Mouse (Mus musculus): Measurements from ENCODE around the gene Zfp366. TPM values are rescaled to one million over a fixed set of nuclear protein-coding genes. Genes with fewer than 3 reads are reported as not detected.

Zfp366 gene
- polyA plus RNA-seq, 1 experiment from 2014 or later, result 0.43 TPM

- no peak overlapping the region for H3K4me3 ChIP-seq (ENCODE audit: low read depth, low read length)
- no peak overlapping the region for H3K27ac ChIP-seq (ENCODE audit: low read depth, low read length)
- no peaks in the 10 kb centered on the region for H3K9me3 ChIP-seq (replicated peaks; ENCODE audit: control insufficient read depth, low read length)
- 95% methylated on average over 35 of the region's 35 CpGs for WGBS
- no peaks in the 10 kb centered on the region for H3K36me3 ChIP-seq (ENCODE audit: control insufficient read depth, insufficient read depth, low read length)
- no peak overlapping the region for H3K4me2 ChIP-seq (ENCODE audit: low read length)
- H3K4me1 ChIP-seq (ENCODE audit: control insufficient read depth, insufficient read depth, low read length), result no peaks in the 10 kb centered on the region
- H3K9ac ChIP-seq (ENCODE audit: low read length), result no peak overlapping the region
- DNase-seq (ENCODE audit: low spot score) (no peak), ATAC-seq (no peak)
- no peaks in the 10 kb centered on the region for H3K27me3 ChIP-seq (replicated peaks; ENCODE audit: control insufficient read depth, insufficient read depth, low read length)
Measured at GRCm38 (mm10) chr13:99228821-99229570, 44.4 kb downstream of the Zfp366 start.

DNA sequence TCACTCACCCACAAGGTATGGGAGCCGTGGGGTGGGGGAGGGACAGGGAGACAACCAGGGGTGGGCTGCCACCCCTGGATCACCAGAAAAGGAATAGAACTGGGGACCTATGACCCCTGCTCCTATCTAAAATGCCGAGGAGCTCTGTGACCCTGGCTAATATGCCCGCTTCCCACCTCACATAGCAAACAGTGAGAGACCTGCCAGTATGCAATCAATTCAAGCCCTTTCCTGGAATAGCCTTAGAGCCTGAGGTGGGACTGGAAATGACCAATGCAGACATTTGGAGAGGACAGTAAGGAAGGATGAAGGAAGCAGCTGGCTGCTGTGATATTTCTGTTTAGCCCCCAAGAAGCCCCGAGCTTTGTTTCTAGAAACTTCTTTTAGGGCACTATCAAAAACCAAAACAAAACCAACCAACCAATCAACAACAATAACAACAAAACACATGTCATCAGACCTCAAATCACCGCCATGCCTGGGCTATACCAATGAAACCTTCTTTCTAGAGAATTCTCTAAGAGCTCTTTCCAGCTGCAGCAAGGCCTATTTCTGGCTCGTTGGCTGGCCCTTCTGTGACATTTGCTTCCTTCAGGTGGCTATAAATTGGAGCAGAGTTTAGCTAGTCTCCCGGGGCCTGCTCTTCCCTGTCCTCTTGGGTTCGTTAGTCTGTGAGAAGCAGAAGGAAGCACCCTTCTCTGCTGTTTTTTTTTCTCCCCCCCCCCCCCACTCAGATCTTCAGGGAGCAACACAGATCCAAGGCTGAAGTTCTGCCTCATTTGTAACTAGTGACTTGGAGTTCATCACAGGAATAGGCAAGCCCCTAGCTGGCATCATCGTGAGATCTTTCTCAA lies 45.2 kb downstream of the Zfp366 start:
- Histone ChIP-seq H3K36me3 (ENCODE audit: control insufficient read depth, insufficient read depth, low read length) (no peaks in the 10 kb centered on the region), H3K9me3 (replicated peaks; ENCODE audit: control insufficient read depth, low read length) (no peaks in the 10 kb centered on the region), H3K4me1 (ENCODE audit: control insufficient read depth, insufficient read depth, low read length) (no peaks in the 10 kb centered on the region), H3K9ac (ENCODE audit: low read length) (no peak overlapping the region), H3K27me3 (replicated peaks; ENCODE audit: control insufficient read depth, insufficient read depth, low read length) (no peaks in the 10 kb centered on the region), H3K4me3 (ENCODE audit: low read depth, low read length) (no peak overlapping the region), H3K4me2 (ENCODE audit: low read length) (no peak overlapping the region), H3K27ac (ENCODE audit: low read depth, low read length) (no peak overlapping the region)
- no peak for ATAC-seq
- no peak for DNase-seq (ENCODE audit: low spot score)
- 80% methylated on average over 9 of the region's 9 CpGs for WGBS

- Histone ChIP-seq H3K4me3 (ENCODE audit: low read depth, low read length) (no peak overlapping the region), H3K4me1 (ENCODE audit: control insufficient read depth, insufficient read depth, low read length) (no peaks in the 10 kb centered on the region), H3K36me3 (ENCODE audit: control insufficient read depth, insufficient read depth, low read length) (no peaks in the 10 kb centered on the region), H3K4me2 (ENCODE audit: low read length) (no peak overlapping the region), H3K9ac (ENCODE audit: low read length) (no peak overlapping the region), H3K27ac (ENCODE audit: low read depth, low read length) (no peak overlapping the region), H3K27me3 (replicated peaks; ENCODE audit: control insufficient read depth, insufficient read depth, low read length) (no peaks in the 10 kb centered on the region), H3K9me3 (replicated peaks; ENCODE audit: control insufficient read depth, low read length) (no peaks in the 10 kb centered on the region)
- ATAC-seq (no peak), DNase-seq (ENCODE audit: low spot score) (no peak)
- WGBS, result 46% methylated on average over 3 of the region's 3 CpGs
Measured at GRCm38 (mm10) chr13:99230495-99230868, 45.9 kb downstream of the Zfp366 start.

GRCm38 (mm10) chr13:99233333-99233732 lies 48.7 kb downstream of the Zfp366 start:
- DNase-seq (ENCODE audit: low spot score), result no peak
- Histone ChIP-seq H3K27me3 (replicated peaks; ENCODE audit: control insufficient read depth, insufficient read depth, low read length) (no peaks in the 10 kb centered on the region), H3K27ac (ENCODE audit: low read depth, low read length) (no peak overlapping the region), H3K4me3 (ENCODE audit: low read depth, low read length) (no peak overlapping the region), H3K9ac (ENCODE audit: low read length) (no peak overlapping the region), H3K9me3 (replicated peaks; ENCODE audit: control insufficient read depth, low read length) (no peaks in the 10 kb centered on the region), H3K4me1 (ENCODE audit: control insufficient read depth, insufficient read depth, low read length) (peaks cover under 1% of the 10 kb centered on the region; the same call in 1 of the 2 replicates), H3K36me3 (ENCODE audit: control insufficient read depth, insufficient read depth, low read length) (no peaks in the 10 kb centered on the region), H3K4me2 (ENCODE audit: low read length) (no peak overlapping the region)
- WGBS, result 81% methylated on average over 3 of the region's 3 CpGs
- ATAC-seq, result no peak

GRCm38 (mm10) chr13:99233956-99234355 lies 49.3 kb downstream of the Zfp366 start:
- 85% methylated on average over 10 of the region's 10 CpGs for WGBS
- H3K4me1 ChIP-seq (ENCODE audit: control insufficient read depth, insufficient read depth, low read length), result peaks cover 3% of the 10 kb centered on the region; the same call in 1 of the 2 replicates
- H3K9ac ChIP-seq (ENCODE audit: low read length), result no peak overlapping the region
- no peaks in the 10 kb centered on the region for H3K9me3 ChIP-seq (replicated peaks; ENCODE audit: control insufficient read depth, low read length)
- no peak overlapping the region for H3K4me3 ChIP-seq (ENCODE audit: low read depth, low read length)
- H3K27me3 ChIP-seq (replicated peaks; ENCODE audit: control insufficient read depth, insufficient read depth, low read length), result no peaks in the 10 kb centered on the region
- no peak for DNase-seq (ENCODE audit: low spot score)
- no peak overlapping the region for H3K27ac ChIP-seq (ENCODE audit: low read depth, low read length)
- no peak overlapping the region for H3K4me2 ChIP-seq (ENCODE audit: low read length)
- no peak for ATAC-seq
- no peaks in the 10 kb centered on the region for H3K36me3 ChIP-seq (ENCODE audit: control insufficient read depth, insufficient read depth, low read length)

DNA sequence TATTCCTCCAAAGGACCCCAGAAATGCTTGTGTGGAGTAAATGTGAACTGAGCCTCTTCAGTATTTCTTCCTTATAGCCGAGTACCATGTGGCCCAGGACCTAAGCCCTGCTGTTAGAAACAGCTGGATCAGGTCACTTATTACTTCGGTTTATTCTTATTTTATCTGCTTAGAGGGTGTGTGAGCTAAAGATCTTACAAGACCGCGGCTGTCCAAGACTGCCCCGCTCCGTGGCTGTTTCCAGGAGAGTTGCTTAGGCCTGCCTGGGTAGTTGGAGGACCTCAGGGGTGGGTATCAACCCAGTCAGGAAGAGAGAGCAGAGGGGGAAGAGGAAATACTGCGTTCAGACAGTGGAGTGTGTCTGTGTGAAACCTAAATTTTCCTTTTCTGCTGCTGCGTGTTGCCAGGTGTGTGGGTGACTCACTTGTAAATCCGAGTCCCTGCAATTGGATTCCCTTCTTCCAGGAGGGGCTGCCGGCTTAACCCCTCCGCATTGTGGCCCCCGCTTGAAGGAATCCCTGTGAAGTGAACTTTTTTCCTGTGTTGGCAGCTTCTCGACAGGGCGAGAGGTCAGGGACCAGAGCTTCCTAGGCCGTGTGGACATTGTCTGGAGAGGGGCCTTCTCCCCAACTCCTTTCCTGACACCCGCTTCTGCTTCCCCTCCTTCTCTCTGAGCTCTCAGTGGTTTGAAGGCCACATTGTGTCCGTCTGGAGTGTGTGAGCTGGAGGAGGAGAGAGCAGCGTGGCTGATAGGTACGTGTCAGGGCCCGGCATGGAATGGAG lies 51.0 kb downstream of the Zfp366 start:
- H3K27me3 ChIP-seq (replicated peaks; ENCODE audit: control insufficient read depth, insufficient read depth, low read length), result no peaks in the 10 kb centered on the region
- no peak overlapping the region for H3K27ac ChIP-seq (ENCODE audit: low read depth, low read length)
- H3K9ac ChIP-seq (ENCODE audit: low read length), result no peak overlapping the region
- no peak overlapping the region for H3K4me2 ChIP-seq (ENCODE audit: low read length)
- H3K36me3 ChIP-seq (ENCODE audit: control insufficient read depth, insufficient read depth, low read length), result no peaks in the 10 kb centered on the region
- no peaks in the 10 kb centered on the region for H3K9me3 ChIP-seq (replicated peaks; ENCODE audit: control insufficient read depth, low read length)
- 90% methylated on average over 20 of the region's 20 CpGs for WGBS
- no peak overlapping the region for H3K4me3 ChIP-seq (ENCODE audit: low read depth, low read length)
- no peak for DNase-seq (ENCODE audit: low spot score)
- ATAC-seq, result no peak
- peaks cover 6% of the 10 kb centered on the region; the same call in 1 of the 2 replicates for H3K4me1 ChIP-seq (ENCODE audit: control insufficient read depth, insufficient read depth, low read length)

DNA sequence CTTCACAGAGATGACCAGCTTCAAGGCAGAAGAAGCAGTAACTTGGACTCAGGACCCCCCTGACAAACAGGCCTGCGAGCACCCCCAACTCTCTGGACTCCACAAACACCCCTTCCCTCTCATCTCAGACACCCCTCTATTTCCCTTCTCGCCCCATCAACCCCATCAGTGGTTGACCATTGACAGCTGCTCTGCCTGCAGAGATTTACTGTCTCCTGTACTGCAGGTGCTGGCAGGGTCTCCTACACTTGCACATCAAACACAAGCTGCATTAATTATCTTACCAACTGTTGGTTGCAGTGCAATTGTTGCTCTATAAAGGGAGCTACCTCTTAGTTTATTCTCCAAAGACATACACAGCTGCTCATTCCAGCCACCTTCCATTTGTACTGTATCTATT lies 51.6 kb downstream of the Zfp366 start:
- H3K4me1 ChIP-seq (ENCODE audit: control insufficient read depth, insufficient read depth, low read length), result peaks cover 6% of the 10 kb centered on the region; the same call in 1 of the 2 replicates
- WGBS, result 82% methylated on average over 2 of the region's 2 CpGs

DNA sequence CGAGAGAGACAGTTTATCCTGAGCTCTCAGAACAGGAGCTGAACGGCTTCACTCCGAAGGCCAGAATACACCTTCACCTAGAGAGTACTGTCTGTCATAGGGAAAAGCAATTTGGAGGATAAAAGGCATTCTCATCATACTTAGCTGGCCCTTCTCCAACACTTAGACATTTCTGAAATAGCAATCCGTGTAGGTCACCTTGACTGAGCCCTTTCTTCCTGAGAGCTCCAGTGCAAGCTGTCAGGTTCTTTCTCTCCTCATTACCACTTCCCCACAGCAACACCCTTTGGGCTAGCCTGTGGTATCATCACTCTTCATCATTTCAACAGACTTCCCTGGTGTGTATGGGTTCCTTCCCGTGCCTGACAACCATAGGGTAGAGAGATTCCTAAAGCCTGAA lies 52.5 kb downstream of the Zfp366 start:
- ATAC-seq, result no peak
- H3K27ac ChIP-seq (ENCODE audit: low read depth, low read length), result no peak overlapping the region
- H3K4me2 ChIP-seq (ENCODE audit: low read length), result no peak overlapping the region
- H3K27me3 ChIP-seq (replicated peaks; ENCODE audit: control insufficient read depth, insufficient read depth, low read length), result no peaks in the 10 kb centered on the region
- no peak overlapping the region for H3K4me3 ChIP-seq (ENCODE audit: low read depth, low read length)
- no peaks in the 10 kb centered on the region for H3K9me3 ChIP-seq (replicated peaks; ENCODE audit: control insufficient read depth, low read length)
- DNase-seq (ENCODE audit: low spot score), result no peak
- H3K36me3 ChIP-seq (ENCODE audit: control insufficient read depth, insufficient read depth, low read length), result no peaks in the 10 kb centered on the region
- H3K4me1 ChIP-seq (ENCODE audit: control insufficient read depth, insufficient read depth, low read length), result peaks cover 6% of the 10 kb centered on the region; the same call in 1 of the 2 replicates
- no peak overlapping the region for H3K9ac ChIP-seq (ENCODE audit: low read length)
- 92% methylated on average over 5 of the region's 5 CpGs for WGBS

More for the DNA sequence above, 51.6 kb downstream of the Zfp366 start:
- ATAC-seq, result no peak
- Histone ChIP-seq H3K27ac (ENCODE audit: low read depth, low read length) (no peak overlapping the region), H3K27me3 (replicated peaks; ENCODE audit: control insufficient read depth, insufficient read depth, low read length) (no peaks in the 10 kb centered on the region), H3K36me3 (ENCODE audit: control insufficient read depth, insufficient read depth, low read length) (no peaks in the 10 kb centered on the region), H3K4me2 (ENCODE audit: low read length) (no peak overlapping the region), H3K9me3 (replicated peaks; ENCODE audit: control insufficient read depth, low read length) (no peaks in the 10 kb centered on the region), H3K4me3 (ENCODE audit: low read depth, low read length) (no peak overlapping the region), H3K9ac (ENCODE audit: low read length) (no peak overlapping the region)
- DNase-seq (ENCODE audit: low spot score), result no peak

All from forebrain, embryonic 14.5 days (tissue).